Mouse (Mus musculus): ENCODE data around the gene Ptgir.

DNA sequence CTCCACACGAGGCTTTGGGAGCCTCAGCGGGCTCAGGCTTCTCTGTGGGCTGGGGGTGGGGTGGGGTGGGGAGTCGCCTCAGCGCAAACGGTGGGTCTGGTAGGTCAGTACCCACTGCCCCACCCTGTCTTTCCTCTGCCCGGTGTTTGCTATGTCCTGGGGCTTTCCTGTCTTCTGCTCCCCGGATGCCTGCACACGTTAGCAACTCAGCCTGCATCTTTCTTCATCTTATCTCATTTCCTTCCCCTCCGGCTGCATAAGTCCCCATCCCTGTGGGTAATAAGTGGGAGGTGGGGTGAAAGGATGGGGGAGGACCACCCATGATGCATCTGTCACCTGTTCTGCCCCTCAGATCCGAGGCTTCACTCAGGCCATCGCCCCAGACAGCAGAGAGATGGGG is 2.1 kb downstream of the Ptgir start:
- no peak for TF ChIP-seq MAX (IDR thresholded peaks at IDR 0.05)
- TF ChIP-seq CTCF (IDR thresholded peaks at IDR 0.05; ENCODE audit: control insufficient read depth, insufficient read depth, insufficient read length): no peak
- no peak for TF ChIP-seq MYOD1 (IDR thresholded peaks at IDR 0.05; ENCODE audit: control insufficient read depth, insufficient read length, low read depth)
- no peak for TF ChIP-seq USF1 (IDR thresholded peaks at IDR 0.05; ENCODE audit: low read depth)

Measured in C2C12 (cell line).